Mouse (Mus musculus): ENCODE results near the gene Cnot6l. TPM values are rescaled to one million over a fixed set of nuclear protein-coding genes. Genes with fewer than 3 reads are reported as not detected.

Cnot6l gene
- total RNA-seq, 2 experiments from 2014 or later: 104 to 124 TPM

DNA sequence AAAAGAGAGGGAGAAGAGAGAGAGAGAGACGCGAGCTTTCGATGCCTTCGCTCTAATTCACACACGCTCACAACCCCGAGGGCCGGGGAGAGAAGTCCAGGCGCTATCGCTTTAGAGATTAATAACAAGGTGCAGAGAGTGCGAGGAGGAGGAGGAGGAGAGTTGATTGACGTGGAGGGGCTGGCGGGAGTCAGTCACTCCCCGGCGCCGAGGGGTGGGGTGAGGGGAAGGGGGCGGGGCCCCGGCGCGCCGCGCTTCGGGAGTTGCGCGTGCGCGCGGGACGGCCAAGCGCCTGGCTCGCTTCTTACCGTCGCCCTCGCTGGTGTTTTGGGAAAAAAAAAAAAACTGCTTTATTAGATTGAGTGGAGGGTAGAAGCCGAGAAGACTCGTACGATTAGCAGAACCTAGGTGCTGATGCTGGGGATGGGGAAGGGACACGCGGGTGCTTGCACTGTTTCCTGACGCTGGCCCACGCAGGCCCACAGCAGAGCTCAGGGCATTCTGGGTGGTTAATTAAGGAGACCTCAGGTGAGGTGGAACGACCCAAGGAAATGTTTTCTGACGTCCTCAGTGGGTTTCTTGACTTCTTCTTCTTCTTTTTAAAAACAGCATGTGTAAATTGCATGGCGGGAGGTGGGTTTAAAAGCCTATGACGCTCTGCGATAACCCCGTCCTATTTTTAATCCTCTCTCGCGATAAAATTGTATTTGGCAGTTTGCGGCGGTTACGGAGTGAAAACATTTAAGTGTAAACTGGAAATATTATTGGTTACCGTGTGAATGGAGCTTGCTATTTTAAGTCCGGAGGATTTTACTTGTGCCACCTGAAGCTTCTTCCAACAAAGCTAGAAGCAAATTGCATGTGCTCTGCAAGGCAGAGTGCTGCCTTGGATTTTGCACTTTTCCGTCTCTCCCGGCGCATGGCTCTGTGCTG lies 1.3 kb downstream of the Cnot6l start:
- peak; percentile 72 to 78 for DNase-seq (ENCODE audit: low spot score in 2 of 2)

DNA sequence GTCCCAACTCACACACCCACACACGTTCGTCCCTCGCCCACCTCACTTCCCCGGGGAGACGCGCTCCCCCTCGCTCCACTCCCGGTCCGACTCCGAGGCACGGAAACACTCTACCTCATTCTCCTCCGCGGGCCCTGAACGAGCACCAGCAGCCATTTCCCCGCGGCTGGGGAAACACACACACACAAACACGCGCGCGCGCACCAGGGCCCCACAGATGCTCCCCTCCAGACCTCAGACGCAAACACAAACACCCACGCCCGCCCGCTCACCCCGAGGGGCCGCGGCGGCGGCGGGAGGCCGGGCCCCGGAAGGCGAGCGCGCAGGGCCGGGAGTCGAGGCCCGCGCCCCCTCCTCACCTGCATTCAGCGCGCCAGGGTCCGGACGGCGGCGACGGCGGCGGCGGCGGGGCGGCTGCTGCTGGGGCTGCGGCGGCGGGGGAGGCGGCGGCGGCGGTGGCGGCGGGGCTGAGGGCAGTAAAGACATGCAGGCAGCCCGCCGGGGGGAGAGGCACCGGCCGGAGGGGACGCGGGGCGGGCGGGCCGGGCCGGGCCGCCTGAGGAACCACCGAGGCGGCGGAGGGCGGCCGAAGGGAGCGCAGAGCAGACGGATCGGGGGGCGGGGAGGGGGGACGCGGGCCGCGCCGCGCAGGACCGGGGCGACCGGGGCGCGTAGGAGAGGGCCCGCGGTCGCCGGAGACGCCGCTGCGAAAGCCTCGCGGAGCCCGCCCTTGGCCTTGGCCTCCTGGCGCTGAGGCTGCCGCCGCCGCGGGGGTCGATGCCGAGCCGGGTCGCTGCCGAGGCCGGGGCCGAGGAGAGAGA lies 2.2 kb downstream of the Cnot6l start:
- peak; percentile 35 to 37 for DNase-seq (ENCODE audit: low spot score in 2 of 2)

DNA sequence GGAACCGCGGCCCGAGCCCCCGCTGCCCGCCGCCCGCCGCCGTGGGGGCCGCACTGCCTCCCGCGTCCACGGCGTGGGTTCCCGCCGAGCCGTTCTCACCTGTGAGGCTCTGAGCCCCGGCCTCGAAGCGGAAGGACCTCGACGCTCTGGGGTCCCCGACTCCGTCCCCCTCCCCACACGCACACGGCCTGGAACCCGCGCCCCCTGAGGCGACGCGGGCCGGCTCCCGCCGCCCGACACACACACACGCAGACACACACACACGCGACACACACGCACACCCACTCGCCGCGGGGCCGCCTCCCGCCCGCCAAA lies 2.8 kb downstream of the Cnot6l start:
- DNase-seq (ENCODE audit: low spot score in 2 of 2): peak in 1 of 2 experiments; percentile 11

DNA sequence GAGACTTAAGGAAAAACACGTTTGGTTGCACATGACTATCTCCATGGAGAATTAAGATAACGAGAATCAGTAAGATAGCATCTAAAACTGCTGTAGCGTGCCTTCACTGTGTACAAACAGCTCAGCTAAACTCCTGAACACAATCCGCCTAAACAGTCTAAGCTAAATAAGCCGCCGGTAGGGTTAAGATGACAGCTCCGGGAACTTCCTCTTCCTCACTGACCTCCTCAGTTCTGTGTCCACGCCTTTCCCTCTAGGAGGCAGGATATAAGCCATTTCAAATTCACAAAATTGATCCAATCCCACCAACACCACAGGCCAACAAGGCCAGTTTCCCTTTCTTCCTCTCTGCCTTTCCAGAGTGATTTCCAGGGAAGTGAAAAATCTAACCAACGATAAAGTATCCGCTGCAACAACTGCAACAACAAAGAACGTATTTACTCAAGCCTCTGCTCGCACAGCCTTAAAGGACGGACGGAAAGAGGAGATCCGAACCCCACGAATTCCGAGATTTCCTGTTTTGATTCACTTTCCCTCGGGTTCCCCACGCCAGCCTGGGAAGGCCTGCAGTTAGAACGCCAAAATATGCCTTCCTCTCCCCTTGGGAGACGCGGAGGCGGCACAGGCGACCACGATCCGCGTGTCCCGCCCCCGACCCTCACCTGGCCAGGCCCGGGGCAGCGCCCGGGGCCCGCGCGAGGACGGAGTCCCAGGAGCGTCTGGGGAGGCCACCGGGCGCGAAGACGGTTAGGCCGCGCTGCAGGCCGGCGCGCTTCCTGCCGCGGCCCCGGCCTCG lies 3.3 kb downstream of the Cnot6l start:
- peak in 1 of 2 experiments; percentile 6 for DNase-seq (ENCODE audit: low spot score in 2 of 2)

DNA sequence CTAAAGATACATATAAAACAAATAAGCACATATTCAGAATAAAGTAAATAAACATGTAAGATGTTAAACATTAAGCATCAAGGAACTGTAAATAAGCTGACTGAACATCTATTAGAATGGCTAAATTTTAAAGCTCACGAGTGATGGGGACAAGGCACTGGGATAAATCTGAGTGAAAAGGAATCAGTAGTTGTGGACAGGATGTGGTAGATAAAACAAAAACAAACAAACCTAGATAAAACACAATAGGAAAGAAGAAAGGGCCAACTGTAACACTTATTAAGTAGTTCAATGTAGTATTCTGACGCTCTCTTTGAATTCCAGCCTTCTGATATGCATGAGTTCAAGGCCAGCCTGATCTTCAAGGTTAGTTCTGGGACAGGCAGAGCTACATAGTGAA lies 21.6 kb downstream of the Cnot6l start:
- no peak for DNase-seq (ENCODE audit: low spot score in 2 of 2)

DNA sequence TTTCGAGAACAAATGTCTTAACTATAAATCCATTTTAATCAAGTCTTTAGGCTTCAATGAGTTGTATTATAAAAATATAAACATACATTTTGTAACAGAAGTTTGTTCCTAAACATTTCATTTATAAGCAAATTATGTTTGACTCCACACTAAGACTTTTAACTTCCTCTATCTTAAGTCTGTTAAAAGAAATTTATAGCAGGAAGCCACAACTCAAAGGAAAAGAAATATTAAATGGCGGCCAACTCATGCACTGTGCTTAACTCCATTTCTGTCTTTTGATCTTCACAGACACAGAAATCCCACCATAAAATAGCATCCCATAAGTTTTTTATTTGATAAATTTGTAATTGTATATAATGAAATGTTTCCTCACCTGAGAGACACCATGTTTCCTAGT lies 33.3 kb downstream of the Cnot6l start:
- DNase-seq (ENCODE audit: low spot score in 2 of 2): no peak

DNA sequence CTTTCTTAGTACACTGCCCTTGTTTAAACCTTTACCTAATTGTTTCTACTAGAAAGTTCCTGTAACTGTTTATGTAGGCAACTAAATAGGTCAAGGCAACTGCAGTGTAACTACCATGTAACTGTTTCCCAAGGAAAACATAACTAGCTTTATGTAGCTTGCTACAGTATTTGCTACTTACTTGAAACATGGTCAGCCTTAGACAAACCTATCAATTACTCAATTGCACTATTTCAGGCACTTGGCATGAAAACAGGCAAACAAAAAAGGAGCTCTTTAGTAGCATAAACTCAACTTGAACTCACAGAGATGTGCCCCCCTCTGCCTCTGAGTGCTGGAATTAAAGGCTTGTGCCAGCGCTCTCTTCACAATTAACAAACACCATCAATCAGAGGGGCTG lies 37.1 kb downstream of the Cnot6l start:
- no peak for DNase-seq (ENCODE audit: low spot score in 2 of 2)

DNA sequence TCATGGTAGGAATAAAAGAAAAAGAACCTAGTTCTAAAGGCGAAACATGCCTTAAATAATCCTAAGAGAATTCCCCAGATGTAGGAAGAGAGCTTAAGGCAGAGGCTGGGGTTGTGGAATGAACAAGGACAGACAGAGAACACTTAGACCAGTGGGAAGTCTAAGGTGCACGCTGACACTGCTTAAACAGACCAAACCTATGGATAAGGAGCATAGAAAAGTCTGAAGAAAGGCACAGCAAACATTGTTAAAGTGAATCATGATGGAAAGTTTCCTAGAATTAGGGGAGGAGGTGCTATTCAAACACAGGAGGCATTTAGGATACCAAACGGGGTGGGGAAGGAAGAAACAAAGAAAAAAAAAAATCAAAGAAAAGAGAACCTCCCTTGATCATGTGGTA lies 49.0 kb downstream of the Cnot6l start:
- no peak for DNase-seq (ENCODE audit: low spot score in 2 of 2)

DNA sequence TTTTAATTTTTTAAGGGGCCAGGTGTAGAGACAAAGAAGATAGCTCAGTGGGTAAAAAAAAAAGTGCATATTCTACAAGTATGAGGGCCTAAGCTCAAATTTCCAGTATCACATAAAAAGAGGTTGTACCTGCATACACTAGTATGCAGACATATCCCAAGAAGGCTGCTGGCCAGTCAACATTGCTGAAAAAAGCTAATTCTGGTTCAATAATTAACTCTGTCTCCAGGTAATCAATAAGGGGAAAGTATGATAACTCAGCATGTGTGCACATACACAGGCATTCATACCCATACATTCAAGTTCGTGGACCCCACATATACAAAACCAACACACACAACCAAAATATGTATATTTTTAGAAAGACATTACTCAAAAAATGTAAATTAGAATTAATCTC lies 59.3 kb downstream of the Cnot6l start:
- no peak for DNase-seq (ENCODE audit: low spot score in 2 of 2)

DNA sequence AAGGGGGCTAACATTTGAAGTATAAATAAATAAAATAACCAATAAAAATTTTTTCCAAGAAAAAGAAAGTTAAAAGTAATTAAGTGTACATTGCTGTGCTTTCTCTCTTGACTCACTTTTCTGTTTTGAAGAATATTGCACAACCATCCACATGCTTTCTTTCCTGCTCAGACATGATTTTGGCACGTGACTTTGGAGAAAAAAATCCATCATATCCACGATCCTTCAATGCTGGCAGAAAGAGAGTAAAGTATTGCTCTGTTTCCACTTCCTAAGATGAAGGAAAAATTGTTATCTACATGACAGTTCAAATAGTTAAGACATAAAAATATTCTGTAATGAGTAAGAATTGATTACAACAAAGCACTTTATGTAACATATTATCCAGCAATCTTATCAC lies 72.5 kb downstream of the Cnot6l start:
- DNase-seq (ENCODE audit: low spot score in 2 of 2): no peak

DNA sequence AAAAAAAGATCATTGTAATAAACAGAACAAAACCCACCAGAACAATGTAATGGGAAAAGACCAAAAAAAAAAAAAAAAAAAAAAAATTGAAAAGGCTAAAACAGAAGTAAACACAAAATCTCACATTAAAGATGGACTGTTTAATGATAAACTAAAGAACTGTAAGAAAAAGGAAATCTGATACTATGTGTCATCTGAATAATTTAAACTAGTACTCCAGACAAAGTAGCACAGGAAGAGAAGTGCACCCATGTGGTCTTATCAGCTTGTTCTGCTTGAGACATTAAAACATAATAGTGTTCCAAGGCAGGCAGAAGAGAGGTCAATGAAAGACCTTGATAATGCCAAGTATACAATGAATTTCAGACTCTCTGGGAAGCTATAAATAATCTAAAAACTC lies 78.6 kb downstream of the Cnot6l start:
- no peak for DNase-seq (ENCODE audit: low spot score in 2 of 2)

DNA sequence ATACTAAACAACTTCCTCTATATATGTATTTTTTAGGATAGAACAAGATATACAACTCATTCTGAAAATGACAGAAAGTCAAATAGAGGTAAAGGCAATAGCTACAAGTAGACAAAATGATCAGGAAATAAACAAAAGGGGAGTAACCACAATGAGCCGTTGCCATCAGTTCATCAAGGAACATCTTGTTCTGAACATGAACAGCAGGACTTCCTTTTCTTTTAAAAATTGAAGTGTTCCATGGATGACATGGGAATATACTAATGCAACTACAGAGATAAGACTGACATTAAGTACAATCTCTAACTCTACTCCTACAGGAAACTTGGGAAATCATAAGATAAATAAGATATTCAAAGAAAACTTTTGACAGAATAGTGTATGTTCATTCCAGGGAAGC lies 84.9 kb downstream of the Cnot6l start:
- DNase-seq (ENCODE audit: low spot score in 2 of 2): no peak

DNA sequence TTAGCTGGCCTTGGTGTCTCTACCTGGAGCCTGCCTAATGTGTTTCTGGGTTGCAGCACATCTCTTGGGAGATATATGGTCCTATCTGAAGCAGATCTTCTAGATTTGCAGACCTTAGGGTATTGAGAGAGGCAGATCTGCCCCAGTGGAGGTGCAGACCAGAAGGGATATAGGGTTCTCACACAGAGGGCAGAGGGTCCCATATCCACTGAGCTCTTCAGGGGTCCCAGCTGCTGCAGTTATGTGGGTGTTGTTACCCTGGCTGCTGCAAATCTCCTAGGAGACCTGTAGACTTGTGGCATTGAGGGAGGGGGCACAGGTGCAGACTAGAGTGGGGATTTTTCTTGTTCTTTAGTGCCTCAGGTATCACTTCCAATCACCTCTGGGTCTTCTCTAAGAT lies 98.4 kb downstream of the Cnot6l start:
- DNase-seq (ENCODE audit: low spot score in 2 of 2): no peak

DNA sequence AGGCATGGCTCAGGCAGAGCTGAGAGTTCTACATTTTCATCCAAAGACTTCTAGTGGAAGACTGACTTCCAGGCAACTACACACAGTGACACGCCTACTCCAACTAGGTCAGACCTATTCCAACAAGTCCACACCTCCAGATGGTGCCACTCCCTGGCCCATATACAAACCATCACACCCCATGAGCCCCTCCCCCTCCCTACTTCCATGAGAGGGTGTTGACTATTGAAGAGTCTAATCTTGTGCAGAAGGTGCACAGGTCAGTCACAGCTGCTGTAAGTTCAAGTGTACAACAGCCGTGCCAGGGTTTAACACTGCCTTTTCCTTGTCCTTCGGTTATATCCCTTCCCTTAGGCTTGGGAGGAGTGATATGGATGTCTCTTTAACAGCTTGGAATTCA lies 121.5 kb downstream of the Cnot6l start:
- no peak for DNase-seq (ENCODE audit: low spot score in 2 of 2)

DNA sequence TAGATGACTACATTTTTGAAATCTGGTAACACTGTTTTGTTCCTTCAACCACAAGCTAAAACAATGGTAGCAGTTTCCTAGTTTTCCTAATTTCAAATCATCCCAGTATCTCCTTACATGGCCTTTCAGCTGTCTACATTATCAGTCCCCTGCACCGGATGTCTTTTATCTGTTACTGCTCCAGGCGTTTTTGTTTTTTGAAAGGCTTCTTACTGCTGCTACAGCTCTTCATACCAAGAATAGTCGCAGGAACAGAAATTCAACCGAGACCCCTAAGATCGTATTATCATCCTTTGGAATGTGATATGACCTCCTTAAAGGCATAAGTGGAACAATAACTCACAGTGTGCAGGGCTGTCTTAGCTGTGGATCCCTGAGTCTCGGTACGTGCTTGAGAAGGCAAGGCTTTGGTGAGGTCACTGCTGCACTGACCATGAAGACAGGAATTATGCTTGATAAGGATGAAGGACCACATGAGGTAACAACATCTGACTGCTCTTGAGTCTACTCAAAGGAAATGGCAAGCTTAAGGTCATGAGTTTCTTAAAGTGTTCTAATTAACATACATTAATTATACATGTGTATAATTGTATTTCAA lies 122.4 kb downstream of the Cnot6l start:
- DNase-seq (ENCODE audit: low spot score in 2 of 2): no peak

DNA sequence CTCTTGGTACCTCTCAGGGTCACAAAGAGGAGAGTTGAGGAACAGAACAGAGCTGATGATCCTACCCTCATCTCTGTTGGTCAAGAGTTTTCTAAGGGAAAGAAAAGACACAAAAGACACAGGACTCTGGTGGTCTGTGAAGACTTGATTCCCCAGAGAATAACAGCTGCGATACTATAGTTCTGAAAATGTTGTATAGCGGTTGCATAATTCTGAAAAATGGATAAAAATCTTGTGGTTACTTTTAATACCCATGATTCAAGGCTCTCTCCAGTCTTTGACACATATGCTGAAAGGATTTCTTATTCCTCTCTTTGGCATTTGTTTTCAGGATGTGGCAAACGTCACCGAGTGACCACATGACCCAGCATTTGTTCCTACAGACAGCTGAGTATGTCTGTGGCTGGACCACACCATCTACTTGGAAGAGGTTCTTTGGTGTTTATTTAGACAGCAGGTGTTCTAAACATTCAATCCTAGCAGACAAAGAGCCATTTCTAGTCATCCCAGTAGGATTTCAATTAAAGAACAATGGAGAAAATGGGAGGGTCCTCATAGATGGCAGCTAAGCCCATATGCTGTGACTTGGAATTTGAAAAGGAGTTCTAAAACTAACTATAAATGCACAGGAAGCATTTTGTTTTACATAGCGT lies 124.7 kb downstream of the Cnot6l start:
- no peak for DNase-seq (ENCODE audit: low spot score in 2 of 2)

DNA sequence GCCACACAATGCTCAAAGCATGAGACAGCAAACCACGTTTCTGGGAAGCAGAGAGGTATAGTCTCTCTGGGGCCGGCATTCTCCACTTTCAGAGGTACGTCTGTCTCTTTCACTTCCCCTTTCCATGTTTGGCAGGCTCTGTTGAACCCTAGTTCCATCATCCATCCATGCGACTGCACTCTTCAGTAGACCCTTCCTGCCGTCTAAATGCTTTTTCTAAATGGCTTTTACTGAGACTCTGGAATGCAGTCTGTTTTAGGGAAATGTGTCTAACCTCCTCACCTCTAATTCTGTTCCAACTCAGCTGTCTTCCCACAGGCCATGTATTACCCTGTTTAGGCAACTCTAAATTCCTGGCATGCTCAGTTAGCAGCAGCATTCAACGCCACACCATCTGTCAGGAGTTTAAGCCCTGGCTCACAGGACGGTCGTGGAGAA lies 126.3 kb downstream of the Cnot6l start:
- DNase-seq (ENCODE audit: low spot score in 2 of 2): no peak

DNA sequence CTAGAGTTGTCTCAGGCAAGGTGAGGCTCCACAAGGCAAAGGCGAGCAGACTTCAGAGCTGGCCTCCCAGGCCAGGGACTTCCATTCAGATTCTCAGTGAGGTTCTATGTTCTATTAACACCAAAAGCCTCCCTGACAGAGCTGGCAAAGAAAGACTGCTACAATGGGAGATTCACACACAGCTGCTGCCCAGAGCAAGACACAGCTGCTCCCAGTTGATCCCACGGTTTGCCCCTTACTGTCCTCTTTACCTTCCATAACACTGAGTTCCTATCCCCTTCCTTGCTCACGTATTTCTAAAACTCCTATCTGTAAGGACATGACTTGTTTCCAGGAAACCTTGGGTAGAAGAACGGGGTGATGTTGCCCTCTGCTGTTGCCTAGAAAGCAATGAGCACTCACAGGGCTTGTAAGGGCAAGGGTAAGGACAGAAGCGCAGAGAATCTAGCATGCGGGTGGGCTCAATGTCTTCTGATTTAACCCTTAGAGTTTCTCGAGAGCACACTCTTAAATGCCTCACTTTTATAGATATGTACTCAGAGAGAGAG lies 127.8 kb downstream of the Cnot6l start:
- DNase-seq (ENCODE audit: low spot score in 2 of 2): no peak

DNA sequence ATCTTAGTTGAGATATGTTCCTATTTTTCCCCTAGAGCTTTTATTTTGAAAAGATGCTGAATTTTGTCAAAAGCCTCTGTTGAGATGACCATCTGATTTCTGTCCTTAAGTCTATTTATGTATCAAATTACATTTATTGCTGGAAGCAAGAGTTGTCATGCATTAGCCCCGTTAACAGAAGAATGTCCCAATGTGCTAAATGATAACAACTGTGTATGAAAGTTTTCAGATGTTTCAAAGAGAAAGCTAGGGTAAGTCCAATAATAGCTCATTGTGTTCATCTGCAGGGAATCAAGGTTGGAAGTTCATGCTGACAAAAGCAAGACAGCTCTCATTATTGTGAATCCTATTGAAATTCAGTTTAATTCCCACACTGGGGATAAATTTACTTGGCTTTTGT lies 129.9 kb downstream of the Cnot6l start:
- DNase-seq (ENCODE audit: low spot score in 2 of 2): no peak

DNA sequence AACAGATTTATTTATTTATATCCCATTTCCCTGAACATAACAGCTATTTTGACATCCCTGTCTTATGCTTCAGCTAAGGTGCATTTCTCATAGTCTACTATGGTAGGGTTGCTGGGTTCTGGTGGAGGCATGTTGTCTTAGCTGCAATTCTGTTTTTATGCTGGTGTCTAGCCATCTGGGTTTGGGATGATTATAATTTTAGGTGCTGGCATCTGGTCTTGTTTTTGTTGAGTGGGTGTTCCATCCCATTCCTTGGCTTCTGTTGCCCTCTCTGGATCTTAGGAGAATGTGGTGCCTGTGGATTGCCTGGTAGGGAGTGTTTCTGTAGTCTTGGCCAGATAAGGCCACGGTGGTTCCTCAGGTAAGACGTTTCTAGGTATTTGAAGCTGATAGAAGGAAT lies 134.2 kb downstream of the Cnot6l start:
- no peak for DNase-seq (ENCODE audit: low spot score in 2 of 2)
